Mouse (Mus musculus): ENCODE data around the gene Duoxa2. TPM values are rescaled to one million over a fixed set of nuclear protein-coding genes. Genes with fewer than 3 reads are reported as not detected.

Gene Duoxa2
- polyA plus RNA-seq, 1 experiment from 2014 or later = not detected

- Histone ChIP-seq H3K4me3 (ENCODE audit: low read depth, low read length) (no peak overlapping the region), H3K4me1 (ENCODE audit: control insufficient read depth, insufficient read depth, low read length) (peaks cover 4% of the 10 kb centered on the region; the same call in 1 of the 2 replicates), H3K9me3 (ENCODE audit: control insufficient read depth, low read length) (no peaks in the 10 kb centered on the region), H3K27ac (replicated peaks; ENCODE audit: low read depth, low read length) (no peak overlapping the region), H3K4me2 (ENCODE audit: low read depth, severe bottlenecking) (no peak overlapping the region), H3K9ac (ENCODE audit: low read length) (no peak overlapping the region), H3K36me3 (ENCODE audit: control insufficient read depth, insufficient read depth, low read length) (no peaks in the 10 kb centered on the region), H3K27me3 (ENCODE audit: control insufficient read depth, insufficient read depth, low read length) (peaks cover 54% of the 10 kb centered on the region)
- no peak for DNase-seq (ENCODE audit: low spot score)
- ATAC-seq (ENCODE audit: insufficient number of reproducible peaks, low FRiP score, low TSS enrichment, low read depth) = no peak
- WGBS = 2% methylated on average over 7 of the region's 7 CpGs
Measured at GRCm38 (mm10) chr2:122294916-122295315, 3.8 kb upstream of the Duoxa2 start.

- H3K9ac ChIP-seq (ENCODE audit: low read length) = no peak overlapping the region
- ATAC-seq (ENCODE audit: insufficient number of reproducible peaks, low FRiP score, low TSS enrichment, low read depth) (no peak), DNase-seq (ENCODE audit: low spot score) (peak; percentile 47)
- H3K4me1 ChIP-seq (ENCODE audit: control insufficient read depth, insufficient read depth, low read length) = peaks cover 8% of the 10 kb centered on the region; the same call in 1 of the 2 replicates
- no peaks in the 10 kb centered on the region for H3K36me3 ChIP-seq (ENCODE audit: control insufficient read depth, insufficient read depth, low read length)
- WGBS = under 1% methylated on average over 35 of the region's 35 CpGs
- peak overlapping the region; percentile 5; the same call in 1 of the 2 replicates for H3K4me3 ChIP-seq (ENCODE audit: low read depth, low read length)
- H3K9me3 ChIP-seq (ENCODE audit: control insufficient read depth, low read length) = no peaks in the 10 kb centered on the region
- H3K27me3 ChIP-seq (ENCODE audit: control insufficient read depth, insufficient read depth, low read length) = peaks cover 80% of the 10 kb centered on the region
- H3K27ac ChIP-seq (replicated peaks; ENCODE audit: low read depth, low read length) = no peak overlapping the region
- no peak overlapping the region for H3K4me2 ChIP-seq (ENCODE audit: low read depth, severe bottlenecking)
Measured at GRCm38 (mm10) chr2:122297271-122298095, 1.2 kb upstream of the Duoxa2 start.

GRCm38 (mm10) chr2:122298096-122298499 is 602 bp upstream of the Duoxa2 start, which contains the start of gene Duox2:
Gene Duox2 (minus strand): TSS chr2:122298449.
- Histone ChIP-seq H3K4me1 (ENCODE audit: control insufficient read depth, insufficient read depth, low read length) (peaks cover 8% of the 10 kb centered on the region; the same call in 1 of the 2 replicates), H3K36me3 (ENCODE audit: control insufficient read depth, insufficient read depth, low read length) (no peaks in the 10 kb centered on the region), H3K9ac (ENCODE audit: low read length) (no peak within 1 kb of the TSS), H3K9me3 (ENCODE audit: control insufficient read depth, low read length) (no peaks in the 10 kb centered on the region), H3K4me2 (ENCODE audit: low read depth, severe bottlenecking) (peak within 1 kb of the TSS; percentile 31), H3K4me3 (ENCODE audit: low read depth, low read length) (peak within 1 kb of the TSS; percentile 15), H3K27ac (replicated peaks; ENCODE audit: low read depth, low read length) (no peak within 1 kb of the TSS), H3K27me3 (ENCODE audit: control insufficient read depth, insufficient read depth, low read length) (peaks cover 85% of the 10 kb centered on the region)
- DNase-seq (ENCODE audit: low spot score) = peak; percentile 42
- WGBS = 4% methylated on average over 13 of the region's 13 CpGs
- ATAC-seq (ENCODE audit: insufficient number of reproducible peaks, low FRiP score, low TSS enrichment, low read depth) = no peak

- WGBS = 9% methylated on average over 14 of the region's 14 CpGs
- peak; percentile 31 for DNase-seq (ENCODE audit: low spot score)
- H3K9ac ChIP-seq (ENCODE audit: low read length) = no peak overlapping the region
Measured at GRCm38 (mm10) chr2:122299911-122300655, 1.4 kb downstream of the Duoxa2 start.

GRCm38 (mm10) chr2:122300656-122301020 is 1.9 kb downstream of the Duoxa2 start:
- Histone ChIP-seq H3K9me3 (ENCODE audit: control insufficient read depth, low read length) (no peaks in the 10 kb centered on the region), H3K4me1 (ENCODE audit: control insufficient read depth, insufficient read depth, low read length) (peaks cover 8% of the 10 kb centered on the region; the same call in 1 of the 2 replicates), H3K27ac (replicated peaks; ENCODE audit: low read depth, low read length) (no peak overlapping the region), H3K27me3 (ENCODE audit: control insufficient read depth, insufficient read depth, low read length) (peaks cover 75% of the 10 kb centered on the region), H3K4me3 (ENCODE audit: low read depth, low read length) (no peak overlapping the region), H3K4me2 (ENCODE audit: low read depth, severe bottlenecking) (no peak overlapping the region), H3K9ac (ENCODE audit: low read length) (no peak overlapping the region), H3K36me3 (ENCODE audit: control insufficient read depth, insufficient read depth, low read length) (no peaks in the 10 kb centered on the region)
- ATAC-seq (ENCODE audit: insufficient number of reproducible peaks, low FRiP score, low TSS enrichment, low read depth) (0 out of 2 replicates have a peak, but pooled peaks have one; percentile 3), DNase-seq (ENCODE audit: low spot score) (no peak)
- WGBS = 5% methylated on average over 14 of the region's 14 CpGs

More at GRCm38 (mm10) chr2:122299911-122300655, 1.4 kb downstream of the Duoxa2 start:
- H3K36me3 ChIP-seq (ENCODE audit: control insufficient read depth, insufficient read depth, low read length) = no peaks in the 10 kb centered on the region
- no peak overlapping the region for H3K27ac ChIP-seq (replicated peaks; ENCODE audit: low read depth, low read length)
- H3K4me3 ChIP-seq (ENCODE audit: low read depth, low read length) = no peak overlapping the region
- H3K27me3 ChIP-seq (ENCODE audit: control insufficient read depth, insufficient read depth, low read length) = peaks cover 81% of the 10 kb centered on the region
- no peaks in the 10 kb centered on the region for H3K9me3 ChIP-seq (ENCODE audit: control insufficient read depth, low read length)
- H3K4me1 ChIP-seq (ENCODE audit: control insufficient read depth, insufficient read depth, low read length) = peaks cover 8% of the 10 kb centered on the region; the same call in 1 of the 2 replicates
- ATAC-seq (ENCODE audit: insufficient number of reproducible peaks, low FRiP score, low TSS enrichment, low read depth) = no peak
- H3K4me2 ChIP-seq (ENCODE audit: low read depth, severe bottlenecking) = no peak overlapping the region

- H3K4me2 ChIP-seq (ENCODE audit: low read depth, severe bottlenecking) = peak overlapping the region; percentile 61
- no peak overlapping the region for H3K27ac ChIP-seq (replicated peaks; ENCODE audit: low read depth, low read length)
- peak overlapping the region; percentile 30 for H3K4me3 ChIP-seq (ENCODE audit: low read depth, low read length)
- peak; percentile 56 for DNase-seq (ENCODE audit: low spot score)
- 2% methylated on average over 48 of the region's 48 CpGs for WGBS
- no peaks in the 10 kb centered on the region for H3K36me3 ChIP-seq (ENCODE audit: control insufficient read depth, insufficient read depth, low read length)
- peaks cover 71% of the 10 kb centered on the region for H3K27me3 ChIP-seq (ENCODE audit: control insufficient read depth, insufficient read depth, low read length)
- H3K4me1 ChIP-seq (ENCODE audit: control insufficient read depth, insufficient read depth, low read length) = peaks cover 8% of the 10 kb centered on the region; the same call in 1 of the 2 replicates
- no peaks in the 10 kb centered on the region for H3K9me3 ChIP-seq (ENCODE audit: control insufficient read depth, low read length)
- H3K9ac ChIP-seq (ENCODE audit: low read length) = no peak overlapping the region
- ATAC-seq (ENCODE audit: insufficient number of reproducible peaks, low FRiP score, low TSS enrichment, low read depth) = peak; percentile 41; the same call in 1 of the 2 replicates
Measured at GRCm38 (mm10) chr2:122301081-122301920, 2.6 kb downstream of the Duoxa2 start.

GRCm38 (mm10) chr2:122301921-122302573 is 3.3 kb downstream of the Duoxa2 start:
- no peaks in the 10 kb centered on the region for H3K9me3 ChIP-seq (ENCODE audit: control insufficient read depth, low read length)
- ATAC-seq (ENCODE audit: insufficient number of reproducible peaks, low FRiP score, low TSS enrichment, low read depth) (no peak), DNase-seq (ENCODE audit: low spot score) (peak; percentile 37)
- H3K4me3 ChIP-seq (ENCODE audit: low read depth, low read length) = peak overlapping the region; percentile 30
- no peak overlapping the region for H3K9ac ChIP-seq (ENCODE audit: low read length)
- peaks cover 65% of the 10 kb centered on the region for H3K27me3 ChIP-seq (ENCODE audit: control insufficient read depth, insufficient read depth, low read length)
- no peak overlapping the region for H3K27ac ChIP-seq (replicated peaks; ENCODE audit: low read depth, low read length)
- H3K36me3 ChIP-seq (ENCODE audit: control insufficient read depth, insufficient read depth, low read length) = no peaks in the 10 kb centered on the region
- peak overlapping the region; percentile 61 for H3K4me2 ChIP-seq (ENCODE audit: low read depth, severe bottlenecking)
- WGBS = 8% methylated on average over 23 of the region's 23 CpGs
- H3K4me1 ChIP-seq (ENCODE audit: control insufficient read depth, insufficient read depth, low read length) = peaks cover 8% of the 10 kb centered on the region; the same call in 1 of the 2 replicates
